Mouse (Mus musculus) brain, embryonic 14.5 days (tissue): Measurements from ENCODE around the gene Adam11. TPM values are rescaled to one million over a fixed set of nuclear protein-coding genes. Genes with fewer than 3 reads are reported as not detected.

Experiments used
- DNase-seq: peaks from one replicate; pipeline ENCODE4 v3.0.0-alpha.2; 2011; ENCODE audit warnings: low read depth
- CTCF ChIP-seq: fragments of 200-500 bp; IDR thresholded peaks from 2 replicates; pipeline ENCODE4 v1.5.1; 2012; ENCODE audit warnings: inconsistent platforms, mild to moderate bottlenecking, moderate library complexity, borderline replicate concordance; ENCODE audit not compliant: insufficient read depth, insufficient read length; ENCODE audit errors: extremely low read depth
- POLR2A ChIP-seq: fragments of 200-500 bp; IDR thresholded peaks from 2 replicates; pipeline ENCODE4 v1.6.1; 2012; ENCODE audit warnings: mild to moderate bottlenecking, inconsistent platforms, borderline replicate concordance; ENCODE audit not compliant: poor library complexity, insufficient read depth, insufficient read length, severe bottlenecking; ENCODE audit errors: extremely low read depth
- polyA plus RNA-seq: library from polyadenylated mRNA; depleted of rRNA; stranded (reverse); fragments of >200 nt; gene quantifications from 2 replicates; pipeline ENCODE4 v1.2.3, GENCODE M21; 2012

Gene Adam11
- polyA plus RNA-seq, 1 experiment = 64.1 TPM

DNA sequence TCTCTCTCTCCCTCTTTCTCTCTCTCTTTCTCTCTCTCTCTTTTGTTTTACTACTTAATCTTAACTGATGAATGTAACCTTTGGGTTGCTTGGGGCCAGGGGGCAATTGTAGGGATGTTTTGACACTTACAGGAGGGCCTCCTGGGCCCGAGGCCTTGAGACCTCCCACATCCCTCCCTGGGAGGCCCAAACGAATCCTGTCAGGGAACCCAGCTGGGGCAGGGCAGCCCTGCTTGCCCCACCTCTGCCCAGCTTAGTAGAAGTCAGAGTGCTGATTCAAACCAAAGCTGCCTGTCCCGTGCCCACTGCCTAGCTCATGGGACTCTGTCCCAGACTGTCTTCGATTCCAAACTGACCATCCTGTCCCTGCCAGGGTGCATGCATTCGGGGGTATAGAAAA, 17.4 kb downstream of the Adam11 start:
- no peak for DNase-seq
- TF ChIP-seq CTCF = no peak
- TF ChIP-seq POLR2A = no peak

DNA sequence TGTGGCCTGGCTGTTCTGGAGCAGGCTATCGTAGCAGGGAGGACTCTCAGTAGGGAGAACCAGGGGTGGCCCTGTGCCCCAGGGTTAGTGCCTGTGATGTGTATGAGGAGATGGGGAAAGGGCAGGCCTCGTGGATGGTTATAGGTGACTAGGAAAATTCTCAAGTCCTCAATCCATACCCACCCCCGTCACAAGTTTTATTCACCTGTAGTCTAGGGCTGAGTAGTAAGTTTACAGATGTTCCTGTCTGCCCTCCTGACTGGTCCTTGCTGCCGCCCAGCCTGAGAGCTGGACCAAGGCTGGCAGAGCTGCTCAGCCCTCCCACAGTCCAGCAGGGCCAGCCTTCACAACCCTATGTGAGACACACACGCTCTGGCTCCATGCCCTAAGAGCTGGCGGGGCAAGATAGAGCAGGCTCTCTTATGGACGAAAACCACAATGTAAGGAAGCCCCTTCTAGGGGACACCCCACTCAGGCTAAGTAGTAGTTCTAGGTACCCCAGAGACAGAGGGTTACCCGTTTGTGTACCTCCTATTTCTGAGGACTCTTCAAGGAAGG, 17.9 kb downstream of the Adam11 start:
- no peak for DNase-seq
- TF ChIP-seq CTCF (no peak), POLR2A (no peak)

DNA sequence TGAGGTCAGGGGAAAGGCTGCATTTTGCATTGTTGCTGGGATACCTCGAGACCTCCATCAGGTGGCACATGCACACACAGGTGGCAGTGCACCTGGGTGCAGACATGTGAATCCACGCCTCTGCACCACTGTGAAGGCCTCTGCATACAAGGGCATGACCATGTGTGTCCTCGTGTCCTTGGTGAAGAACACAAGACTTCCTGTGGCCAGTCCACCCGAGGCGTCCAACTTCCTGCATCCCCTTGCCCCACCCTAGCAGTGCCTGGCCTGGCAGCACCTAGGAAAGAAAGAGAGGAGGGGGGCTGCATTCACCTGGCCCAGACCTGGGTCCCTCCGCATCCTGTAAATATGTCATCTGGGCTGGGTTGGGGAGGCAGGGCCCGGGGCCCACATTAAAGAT, 18.6 kb downstream of the Adam11 start:
- TF ChIP-seq POLR2A = no peak
- no peak for TF ChIP-seq CTCF
- no peak for DNase-seq

DNA sequence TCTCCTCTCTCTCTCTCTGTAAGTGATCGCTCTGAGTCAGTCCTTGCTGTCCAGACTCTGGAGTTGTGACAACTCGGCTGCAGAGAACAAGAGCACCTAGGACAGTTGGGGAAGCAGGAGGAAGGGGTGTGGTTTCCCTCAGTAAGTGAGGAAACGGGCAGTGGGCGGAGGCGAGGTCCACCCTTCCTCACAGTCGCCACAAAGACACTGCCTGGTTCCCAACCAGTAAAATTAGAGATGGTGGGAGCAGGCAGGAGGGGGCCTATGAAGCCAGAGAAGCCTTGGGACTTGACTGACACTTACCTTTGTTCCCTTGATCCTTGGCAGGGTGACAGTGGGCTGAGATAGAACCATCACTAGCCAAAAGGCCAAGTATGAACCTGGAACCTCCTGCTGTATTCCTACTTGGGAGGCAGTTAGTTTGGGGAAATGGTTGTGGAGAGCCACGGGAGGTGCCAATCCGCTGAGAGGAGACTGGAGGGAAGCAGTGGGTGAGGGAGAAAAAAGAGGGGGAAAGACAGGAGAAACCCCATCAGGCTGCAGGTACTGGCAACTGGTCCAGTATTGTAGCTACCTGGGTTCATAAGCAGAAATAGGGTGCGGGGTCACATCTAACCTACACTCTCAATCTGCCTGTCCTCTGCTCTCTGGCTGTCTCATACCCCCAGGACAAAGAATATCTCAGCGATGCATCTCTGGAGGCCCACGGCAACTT, 19.2 kb downstream of the Adam11 start:
- TF ChIP-seq POLR2A (no peak), CTCF (no peak)
- DNase-seq = no peak

DNA sequence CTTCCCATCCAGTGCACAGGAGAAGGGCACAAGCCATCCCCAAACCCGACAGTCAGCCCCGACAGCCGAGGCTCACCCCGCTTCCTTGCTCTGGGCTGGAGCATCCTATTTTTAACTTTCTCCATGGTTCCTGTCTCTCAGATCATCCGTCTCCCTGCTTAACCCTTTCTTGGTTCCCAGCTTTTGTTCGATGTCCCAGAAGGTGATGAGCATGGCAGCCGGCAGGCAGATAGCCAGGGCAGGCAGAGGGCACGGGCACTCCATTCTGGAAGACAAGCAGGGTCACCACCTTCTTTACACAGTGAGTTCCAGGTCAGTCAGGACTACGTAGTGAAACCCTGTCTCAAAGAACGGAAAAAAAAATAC, 19.7 kb downstream of the Adam11 start:
- TF ChIP-seq CTCF (no peak), POLR2A (no peak)

DNA sequence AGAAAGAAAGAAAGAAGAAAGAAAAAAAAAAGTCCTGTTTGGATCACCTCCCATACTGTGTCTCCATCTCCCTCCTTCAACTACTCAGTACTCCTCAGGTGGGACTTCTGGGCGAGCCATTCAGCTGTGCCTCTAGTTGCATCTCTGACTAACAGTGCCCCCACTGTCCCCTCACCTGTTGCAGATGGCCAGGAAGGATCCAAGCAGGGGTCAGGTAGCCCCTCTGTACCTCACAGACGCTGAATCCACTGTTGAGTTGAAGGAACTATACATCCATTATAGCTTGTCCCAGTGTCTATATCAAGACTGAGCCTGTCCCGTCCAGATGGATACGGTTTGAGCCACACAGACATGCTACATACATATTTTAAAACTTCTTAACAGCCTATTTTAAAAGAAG, 20.3 kb downstream of the Adam11 start:
- TF ChIP-seq POLR2A (no peak), CTCF (no peak)
- no peak for DNase-seq

More for the DNA sequence above, 19.7 kb downstream of the Adam11 start:
- DNase-seq = no peak

DNA sequence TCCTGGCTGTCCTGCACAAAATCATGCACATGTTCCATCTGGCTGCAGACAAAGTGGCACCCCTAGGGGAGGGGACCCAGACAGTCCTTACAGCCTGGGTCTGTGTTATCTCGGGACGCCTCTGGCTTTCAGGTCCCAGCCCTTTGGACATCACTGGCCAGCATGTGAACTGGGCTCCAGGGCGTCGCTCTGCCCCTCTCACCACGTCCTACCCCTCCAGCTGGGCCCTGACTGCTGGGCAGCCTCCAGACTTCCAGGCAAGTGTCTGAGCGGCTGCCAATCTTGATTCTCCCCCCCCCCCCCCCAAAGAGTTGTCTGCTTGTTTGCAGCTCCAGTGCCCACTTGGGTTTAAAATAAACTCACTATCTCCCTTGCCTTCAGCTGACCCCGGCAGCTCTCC, 22.2 kb downstream of the Adam11 start:
- DNase-seq = no peak
- TF ChIP-seq POLR2A = no peak
- TF ChIP-seq CTCF = no peak

DNA sequence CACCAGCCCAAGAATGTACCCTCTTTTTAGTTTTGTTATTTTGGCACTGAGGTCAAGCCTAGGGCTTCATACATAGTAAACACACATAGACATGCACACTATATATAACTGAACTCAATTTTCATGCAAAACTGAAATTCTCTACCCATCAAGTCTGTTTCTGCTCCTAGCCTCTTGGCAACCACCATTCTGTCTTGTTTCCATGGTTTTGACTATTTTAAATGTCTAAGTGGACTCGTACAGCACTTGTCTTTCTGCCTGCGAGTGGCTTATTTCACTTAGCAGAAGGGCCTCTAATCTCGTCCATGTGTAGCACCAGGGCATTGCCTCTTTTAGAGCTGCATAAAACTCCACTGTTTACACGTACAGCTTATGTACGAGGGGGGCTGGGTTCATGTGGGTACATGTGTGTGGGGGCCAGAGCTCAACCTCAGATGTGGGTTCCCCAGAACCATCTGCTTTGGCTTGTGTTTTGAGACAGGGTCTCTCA, 26.5 kb downstream of the Adam11 start:
- TF ChIP-seq POLR2A = no peak
- no peak for DNase-seq

DNA sequence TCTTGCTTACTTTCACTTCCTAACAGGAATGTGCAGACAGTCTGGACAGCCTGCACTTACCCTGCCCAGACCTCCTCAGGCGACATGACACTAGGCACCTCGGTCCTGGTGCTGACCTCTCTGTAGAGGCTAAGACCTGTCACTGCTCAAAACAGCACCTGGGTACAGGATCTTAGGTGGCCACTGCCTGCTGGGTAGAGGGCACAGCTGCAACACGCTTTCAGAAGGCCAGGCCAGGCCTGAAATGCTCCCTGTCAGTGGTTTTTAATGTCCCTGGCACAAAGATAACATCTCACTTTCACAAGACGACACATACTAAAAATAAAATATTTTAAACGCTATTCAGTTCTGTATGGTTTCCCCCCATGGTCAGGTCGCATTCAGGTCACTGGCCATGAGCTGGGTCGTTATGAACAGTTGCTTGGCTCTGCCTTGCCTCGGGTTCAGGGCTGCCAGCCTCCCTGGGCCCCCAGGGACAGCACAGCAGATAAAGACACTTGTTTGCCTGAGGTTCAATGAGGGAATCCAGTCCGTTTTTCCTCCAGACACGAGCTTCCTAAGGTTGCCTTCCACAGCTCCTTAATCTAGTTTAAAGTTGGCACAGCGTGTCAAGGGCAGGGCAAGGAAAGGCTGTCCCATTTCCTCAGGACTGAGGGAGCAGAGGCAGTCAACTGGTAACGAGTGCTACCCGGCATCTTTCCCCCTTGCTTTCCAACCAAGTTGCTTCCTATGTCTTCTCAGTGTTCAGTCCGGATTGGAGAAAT, 30.6 kb downstream of the Adam11 start:
- TF ChIP-seq POLR2A (no peak), CTCF (no peak)
- DNase-seq = no peak

DNA sequence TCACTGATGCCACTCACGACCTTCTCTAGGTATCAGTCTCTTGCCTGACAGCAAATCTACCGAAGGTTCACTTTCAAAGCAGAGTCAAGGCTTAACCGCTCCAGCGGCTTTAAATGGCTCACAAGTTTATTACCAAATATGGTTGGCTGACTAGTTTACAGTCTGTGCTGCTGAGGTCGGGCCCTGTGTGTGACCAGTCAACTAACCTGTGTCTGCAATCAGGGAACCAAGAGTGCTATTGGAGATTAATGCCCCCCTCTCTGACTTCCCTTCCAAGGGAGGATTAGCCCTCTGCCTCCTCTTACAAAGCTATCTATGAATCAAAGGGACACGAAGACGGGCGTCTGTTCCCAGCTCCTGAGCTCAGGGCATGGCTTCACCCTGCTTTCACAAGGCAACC, 32.9 kb downstream of the Adam11 start:
- DNase-seq = no peak
- TF ChIP-seq POLR2A (no peak), CTCF (no peak)

DNA sequence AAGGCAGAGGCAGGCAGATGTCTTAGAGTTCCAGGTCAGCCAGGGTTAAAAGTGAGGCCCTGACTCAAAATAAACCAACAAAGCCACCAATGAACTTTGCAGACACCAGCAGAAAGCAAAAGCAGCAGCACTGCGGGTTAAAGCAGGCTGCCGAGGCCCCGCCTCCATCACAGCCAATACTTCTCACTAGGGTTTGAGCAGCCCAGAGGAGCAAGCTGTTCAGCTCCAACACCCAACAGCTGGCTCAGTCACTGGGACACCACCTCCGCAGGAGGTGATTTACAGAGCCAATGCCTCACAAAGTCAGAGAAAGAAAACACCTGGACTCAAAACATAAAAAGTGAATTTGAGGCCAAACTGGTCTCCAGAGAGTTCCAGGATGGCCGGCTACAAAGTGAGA, 42.2 kb downstream of the Adam11 start:
- DNase-seq = no peak
- TF ChIP-seq CTCF (no peak), POLR2A (no peak)
